In the genomic region with DNA sequence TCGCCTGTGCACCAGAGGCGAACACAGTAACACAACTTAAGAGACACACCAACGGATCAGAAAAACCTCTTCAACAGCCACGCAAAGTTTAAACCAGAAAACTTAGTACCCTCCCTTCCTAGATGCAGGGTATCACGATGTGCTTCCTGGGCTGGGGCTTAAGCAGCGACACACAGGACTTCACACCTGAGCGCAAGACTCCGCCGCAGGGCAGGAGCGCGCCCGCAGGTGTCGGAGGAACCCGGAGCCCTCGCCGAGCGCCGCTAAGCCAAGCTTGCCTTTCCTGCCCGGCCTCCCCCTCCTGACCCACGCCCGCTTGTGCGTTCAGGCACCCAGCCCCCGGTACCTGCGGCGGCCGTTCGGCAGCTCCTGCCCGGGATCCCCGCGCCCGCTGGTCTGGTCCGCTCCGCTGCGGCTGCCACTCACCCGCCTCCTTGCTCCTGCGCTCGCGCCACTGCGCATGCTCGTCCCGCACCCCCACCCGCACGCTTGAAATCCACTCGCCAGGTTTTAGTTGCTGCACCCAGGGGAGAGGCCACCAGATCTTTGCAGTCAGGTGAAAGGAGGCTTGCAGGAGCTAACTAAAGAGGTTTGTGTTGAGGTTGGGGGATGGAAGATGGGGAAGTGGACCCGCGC, we compare ENCODE assay signal across 8 mouse cellular contexts. TPM values are rescaled to one million over a fixed set of nuclear protein-coding genes. Genes with fewer than 3 reads are reported as not detected.
DNase-seq lines count a peak whose midpoint lies in the region; ATAC-seq and TF ChIP-seq lines count a peak whose summit lies in the region.

A gene (minus strand): TSS at position 487 of the 636 bp plus-strand sequence.

- peak within 1 kb of the TSS; percentile 46; the same call in 1 of the 2 replicates for H3K9ac ChIP-seq in forebrain, postnatal 0 days
- peak within 1 kb of the TSS; percentile 46 for H3K9ac ChIP-seq in liver, embryonic 16.5 days (ENCODE audit: low read depth, low read length)
- peak within 1 kb of the TSS; percentile 64 for H3K9ac ChIP-seq in neural tube, embryonic 14.5 days (replicated peaks; ENCODE audit: low read depth, low read length)

- peaks cover 3% of the 10 kb centered on the region; the same call in 1 of the 2 replicates for H3K27me3 ChIP-seq in forebrain, postnatal 0 days (ENCODE audit: insufficient read depth, low read length)
- H3K27me3 ChIP-seq in liver, embryonic 16.5 days (ENCODE audit: control insufficient read depth, insufficient read depth, low read depth, low read length): peaks cover 13% of the 10 kb centered on the region
- no peaks in the 10 kb centered on the region; the same call in 1 of the 2 replicates for H3K27me3 ChIP-seq in neural tube, embryonic 14.5 days (ENCODE audit: control insufficient read depth, insufficient read depth, low read length)

- no peaks in the 10 kb centered on the region for H3K9me3 ChIP-seq in forebrain, postnatal 0 days (ENCODE audit: low read length)
- H3K9me3 ChIP-seq in liver, embryonic 16.5 days (replicated peaks; ENCODE audit: control insufficient read depth, low read length): no peaks in the 10 kb centered on the region
- H3K9me3 ChIP-seq in neural tube, embryonic 14.5 days (ENCODE audit: control insufficient read depth, low read length): no peaks in the 10 kb centered on the region

- intact Hi-C loops in heart, postnatal 36 days (cut with DNase I): no loop called here

- no peak within 1 kb of the TSS for H3K27ac ChIP-seq in forebrain, postnatal 0 days (ENCODE audit: low read depth, low read length)
- H3K27ac ChIP-seq in liver, embryonic 16.5 days (ENCODE audit: low read length): peak within 1 kb of the TSS; percentile 42
- H3K27ac ChIP-seq in neural tube, embryonic 14.5 days (ENCODE audit: low read depth, low read length): no peak within 1 kb of the TSS

- no peak for TF ChIP-seq CTCF in forebrain, postnatal 0 days (IDR thresholded peaks at IDR 0.05; ENCODE audit: low read depth)

- peak within 1 kb of the TSS; percentile 93 for H3K4me2 ChIP-seq in forebrain, postnatal 0 days (ENCODE audit: low read depth)
- H3K4me2 ChIP-seq in liver, embryonic 16.5 days (ENCODE audit: low read depth, low read length): peak within 1 kb of the TSS; percentile 55
- H3K4me2 ChIP-seq in neural tube, embryonic 14.5 days (ENCODE audit: low read depth, low read length): peak within 1 kb of the TSS; percentile 91

- 1% methylated on average over 46 of the region's 46 CpGs for WGBS in forebrain, postnatal 0 days
- 1% methylated on average over 45 of the region's 46 CpGs for WGBS in liver, embryonic 16.5 days (ENCODE audit: insufficient replicate concordance)
- under 1% methylated on average over 46 of the region's 46 CpGs for WGBS in neural tube, embryonic 14.5 days

- no peaks in the 10 kb centered on the region for H3K4me1 ChIP-seq in forebrain, postnatal 0 days (ENCODE audit: insufficient read depth)
- no peaks in the 10 kb centered on the region for H3K4me1 ChIP-seq in liver, embryonic 16.5 days (ENCODE audit: control insufficient read depth, low read depth, low read length)
- no peaks in the 10 kb centered on the region for H3K4me1 ChIP-seq in neural tube, embryonic 14.5 days (ENCODE audit: control insufficient read depth, insufficient read depth, low read length)

- no peaks in the 10 kb centered on the region for H3K36me3 ChIP-seq in forebrain, postnatal 0 days (ENCODE audit: insufficient read depth)
- no peaks in the 10 kb centered on the region for H3K36me3 ChIP-seq in liver, embryonic 16.5 days (ENCODE audit: control insufficient read depth, insufficient read depth)
- no peaks in the 10 kb centered on the region for H3K36me3 ChIP-seq in neural tube, embryonic 14.5 days (ENCODE audit: control insufficient read depth, insufficient read depth, low read length)

- peak within 1 kb of the TSS; percentile 62 for H3K4me3 ChIP-seq in forebrain, postnatal 0 days (ENCODE audit: low read depth, low read length)
- H3K4me3 ChIP-seq in liver, embryonic 16.5 days (ENCODE audit: low read depth, low read length): peak within 1 kb of the TSS; percentile 58
- H3K4me3 ChIP-seq in neural tube, embryonic 14.5 days (ENCODE audit: low read depth, low read length): peak within 1 kb of the TSS; percentile 63

- ATAC-seq in CD4-positive, CD25-positive, alpha-beta regulatory T cell, adult 4 months: peak; percentile 76
- ATAC-seq in forebrain, postnatal 0 days: peak; percentile 96
- peak; percentile 70 for ATAC-seq in liver, embryonic 16.5 days (ENCODE audit: low read depth)
- peak; percentile 94 for ATAC-seq in neural tube, embryonic 14.5 days (ENCODE audit: low read depth)

- DNase-seq in cerebellum, adult 11 months: peak; percentile 96
- peak; percentile 93 for DNase-seq in forebrain, postnatal 0 days
- peak; percentile 67 to 72 for DNase-seq in heart, postnatal 36 days
- DNase-seq in layer of hippocampus, adult 11-12 months (ENCODE audit: low spot score): peak; percentile 88
- DNase-seq in telencephalon, adult 2 months (ENCODE audit: low read depth, low spot score): peak; percentile 64

RNA-seq across cellular contexts. Expression of the gene that starts here (rescaled TPM):
- 1 to 10 TPM in 1 of 2 experiments, under 1 TPM in 1; 0.42 to 2.1 TPM for polyA plus RNA-seq in CD4-positive, CD25-positive, alpha-beta regulatory T cell, adult 4 months (2017; shearing (Covaris generic))
- 1.3 and 1.8 TPM in 2 replicates for total RNA-seq in forebrain, postnatal 0 days (2014; rRNA removed)
- 2.8 and 2.9 TPM in 2 replicates for polyA plus RNA-seq in forebrain, postnatal 0 days (2015; fragmentation: Nextera tagmentation; extraction: Ambion mirVana)
- total RNA-seq in heart, postnatal 36 days (2021): under 1 TPM; 0.27 to 0.50 TPM
- 16.2 and 19.2 TPM in 2 replicates for polyA plus RNA-seq in liver, embryonic 16.5 days (2015; fragmentation: Nextera tagmentation; extraction: Ambion mirVana)
- 1.3 and 3.5 TPM in 2 replicates for polyA plus RNA-seq in neural tube, embryonic 14.5 days (2014; fragmentation: Nextera tagmentation; extraction: Ambion mirVana)

Comparison
In these comparisons a context has a peak if more than half of its experiments do, and no peak if none do; other contexts are left out.
1. Peak in DNase-seq in heart, postnatal 36 days; RNA of the gene not detected or under 1 TPM.